Mouse (Mus musculus): ENCODE data around the gene Ocln. TPM values are rescaled to one million over a fixed set of nuclear protein-coding genes. Genes with fewer than 3 reads are reported as not detected.
A peak's percentile ranks its signal among the peaks of the same experiment; 100 is the strongest.
"Not testable (repeated sequence)": the region's sequence is repeated elsewhere in the genome, so short reads cannot be mapped to it uniquely, and the experiment has no call there.

Ocln gene
- polyA plus RNA-seq, 1 experiment from 2014 or later: 13.1 TPM

GRCm38 (mm10) chr13:100463527-100464222 is 88.8 kb downstream of the Ocln start:
- Histone ChIP-seq H3K27ac (no peak overlapping the region), H3K4me1 (replicated peaks; ENCODE audit: control insufficient read depth, insufficient read depth, low read length) (no peaks in the 10 kb centered on the region), H3K4me3 (replicated peaks; ENCODE audit: low read length) (no peak overlapping the region), H3K9ac (no peak overlapping the region), H3K9me3 (ENCODE audit: control insufficient read depth, low read length) (peaks cover 18% of the 10 kb centered on the region), H3K36me3 (replicated peaks; ENCODE audit: control insufficient read depth, insufficient read depth) (peaks cover 52% of the 10 kb centered on the region), H3K27me3 (ENCODE audit: control insufficient read depth, insufficient read depth, low read length) (no peaks in the 10 kb centered on the region), H3K4me2 (replicated peaks) (no peak overlapping the region)
- ATAC-seq (ENCODE audit: low FRiP score) (no peak), DNase-seq (ENCODE audit: low spot score) (no peak)
- 97% methylated on average over 2 of the region's 2 CpGs for WGBS

GRCm38 (mm10) chr13:100461336-100461735 is 91.2 kb downstream of the Ocln start:
- peaks cover 30% of the 10 kb centered on the region for H3K36me3 ChIP-seq (replicated peaks; ENCODE audit: control insufficient read depth, insufficient read depth)
- 77% methylated on average over 3 of the region's 3 CpGs for WGBS
- ATAC-seq (ENCODE audit: low FRiP score): no peak

GRCm38 (mm10) chr13:100452415-100453127 is 99.9 kb downstream of the Ocln start, which contains the start of gene Naip1:
Gene Naip1 (minus strand): TSS chr13:100452869.
- H3K9me3 ChIP-seq (ENCODE audit: control insufficient read depth, low read length); H3K4me1 ChIP-seq (replicated peaks; ENCODE audit: control insufficient read depth, insufficient read depth, low read length); H3K9ac ChIP-seq; H3K4me2 ChIP-seq (replicated peaks); DNase-seq (ENCODE audit: low spot score); H3K4me3 ChIP-seq (replicated peaks; ENCODE audit: low read length); H3K36me3 ChIP-seq (replicated peaks; ENCODE audit: control insufficient read depth, insufficient read depth); H3K27ac ChIP-seq; H3K27me3 ChIP-seq (ENCODE audit: control insufficient read depth, insufficient read depth, low read length); ATAC-seq (ENCODE audit: low FRiP score): not testable (repeated sequence)
- 86% methylated on average over 8 of the region's 8 CpGs for WGBS

More at GRCm38 (mm10) chr13:100461336-100461735, 91.2 kb downstream of the Ocln start:
- no peak overlapping the region for H3K4me3 ChIP-seq (replicated peaks; ENCODE audit: low read length)
- no peaks in the 10 kb centered on the region for H3K9me3 ChIP-seq (ENCODE audit: control insufficient read depth, low read length)
- H3K27me3 ChIP-seq (ENCODE audit: control insufficient read depth, insufficient read depth, low read length): no peaks in the 10 kb centered on the region
- no peak overlapping the region for H3K27ac ChIP-seq
- no peak overlapping the region for H3K9ac ChIP-seq
- no peaks in the 10 kb centered on the region for H3K4me1 ChIP-seq (replicated peaks; ENCODE audit: control insufficient read depth, insufficient read depth, low read length)
- H3K4me2 ChIP-seq (replicated peaks): no peak overlapping the region
- DNase-seq (ENCODE audit: low spot score): peak; percentile 18

- WGBS: 84% methylated on average over 1 of the region's 1 CpGs
- no peaks in the 10 kb centered on the region for H3K4me1 ChIP-seq (replicated peaks; ENCODE audit: control insufficient read depth, insufficient read depth, low read length)
- no peak for DNase-seq (ENCODE audit: low spot score)
- H3K27ac ChIP-seq: no peak overlapping the region
- H3K27me3 ChIP-seq (ENCODE audit: control insufficient read depth, insufficient read depth, low read length): no peaks in the 10 kb centered on the region
- no peak overlapping the region for H3K4me3 ChIP-seq (replicated peaks; ENCODE audit: low read length)
- no peaks in the 10 kb centered on the region for H3K9me3 ChIP-seq (ENCODE audit: control insufficient read depth, low read length)
- no peak for ATAC-seq (ENCODE audit: low FRiP score)
- no peak overlapping the region for H3K4me2 ChIP-seq (replicated peaks)
- no peak overlapping the region for H3K9ac ChIP-seq
- H3K36me3 ChIP-seq (replicated peaks; ENCODE audit: control insufficient read depth, insufficient read depth): no peaks in the 10 kb centered on the region
Observed at GRCm38 (mm10) chr13:100449495-100449894, 103.0 kb downstream of the Ocln start.

Other genes with a start within 250 kb of the Ocln start
- gene Naip6, start 235.0 kb downstream of the Ocln start, polyA plus RNA-seq (2014; fragmentation: Nextera tagmentation; extraction: Ambion mirVana): 0.15 TPM in 1 of 2 replicates, not detected in the other
- 0.05 and 0.07 TPM in 2 replicates for gene Naip1, start 99.8 kb downstream of the Ocln start, polyA plus RNA-seq (2014; fragmentation: Nextera tagmentation; extraction: Ambion mirVana)
- 77.3 and 81.3 TPM in 2 replicates for gene Gtf2h2, start 60.1 kb downstream of the Ocln start, polyA plus RNA-seq (2014; fragmentation: Nextera tagmentation; extraction: Ambion mirVana)
- gene Marveld2, start 64.3 kb upstream of the Ocln start, polyA plus RNA-seq (2014; fragmentation: Nextera tagmentation; extraction: Ambion mirVana): 3.0 and 3.8 TPM in 2 replicates
- gene Ak6, start 98.3 kb upstream of the Ocln start, polyA plus RNA-seq (2014; fragmentation: Nextera tagmentation; extraction: Ambion mirVana): 314 and 328 TPM in 2 replicates
- 16.0 and 19.4 TPM in 2 replicates for gene Rad17, start 98.3 kb upstream of the Ocln start, polyA plus RNA-seq (2014; fragmentation: Nextera tagmentation; extraction: Ambion mirVana)
- gene Taf9, start 98.9 kb upstream of the Ocln start, polyA plus RNA-seq (2014; fragmentation: Nextera tagmentation; extraction: Ambion mirVana): 27.4 and 41.7 TPM in 2 replicates
- 1.5 and 1.9 TPM in 2 replicates for gene Ccdc125, start 117.0 kb upstream of the Ocln start, polyA plus RNA-seq (2014; fragmentation: Nextera tagmentation; extraction: Ambion mirVana)
- gene Cdk7, start 178.2 kb upstream of the Ocln start, polyA plus RNA-seq (2014; fragmentation: Nextera tagmentation; extraction: Ambion mirVana): 37.6 and 42.3 TPM in 2 replicates
- 154 and 169 TPM in 2 replicates for gene Mrps36, start 191.9 kb upstream of the Ocln start, polyA plus RNA-seq (2014; fragmentation: Nextera tagmentation; extraction: Ambion mirVana)
- 6.7 and 6.9 TPM in 2 replicates for gene Cenph, start 223.2 kb upstream of the Ocln start, polyA plus RNA-seq (2014; fragmentation: Nextera tagmentation; extraction: Ambion mirVana)
- gene Ccnb1, start 233.9 kb upstream of the Ocln start, polyA plus RNA-seq (2014; fragmentation: Nextera tagmentation; extraction: Ambion mirVana): 40.7 and 51.4 TPM in 2 replicates